Mouse (Mus musculus) hindbrain, embryonic 13.5 days (tissue): Measurements from ENCODE around the gene Arhgap20. TPM values are rescaled to one million over a fixed set of nuclear protein-coding genes. Genes with fewer than 3 reads are reported as not detected.

Experiments
- ATAC-seq: fragments of 200-750 bp; cut with Nextera tagmentation; 2 replicates; pipeline ENCODE4 v1.8.0; 2017; ENCODE audit warnings: moderate TSS enrichment; ENCODE audit not compliant: low FRiP score
- H3K27ac ChIP-seq: fragments of 300-500 bp; sonication (generic); 2 replicates; pipeline ENCODE4 v1.5.1; 2015; ENCODE audit warnings: inconsistent platforms, mild to moderate bottlenecking, moderate library complexity
- H3K27me3 ChIP-seq: fragments of 300-500 bp; sonication (generic); 2 replicates; pipeline ENCODE4 v1.6.1; 2015; ENCODE audit warnings: mild to moderate bottlenecking, inconsistent platforms
- H3K36me3 ChIP-seq: fragments of 300-500 bp; sonication (generic); 2 replicates; pipeline ENCODE4 v1.6.1; 2015; ENCODE audit warnings: mild to moderate bottlenecking, inconsistent platforms
- H3K4me1 ChIP-seq: fragments of 300-500 bp; sonication (generic); replicated peaks from 2 replicates; pipeline ENCODE4 v1.6.1; 2015; ENCODE audit warnings: inconsistent platforms
- H3K4me2 ChIP-seq: fragments of 300-500 bp; sonication (generic); 2 replicates; pipeline ENCODE4 v1.6.1; 2015; ENCODE audit warnings: inconsistent platforms, mild to moderate bottlenecking, moderate library complexity
- H3K4me3 ChIP-seq: fragments of 300-500 bp; sonication (generic); 2 replicates; pipeline ENCODE4 v1.5.1; 2015; ENCODE audit warnings: mild to moderate bottlenecking, inconsistent platforms
- H3K9ac ChIP-seq: fragments of 300-500 bp; sonication (generic); 2 replicates; pipeline ENCODE4 v1.6.1; 2015; ENCODE audit warnings: mild to moderate bottlenecking, inconsistent platforms
- H3K9me3 ChIP-seq: fragments of 300-500 bp; sonication (generic); 2 replicates; pipeline ENCODE4 v1.6.1; 2016; ENCODE audit warnings: inconsistent platforms
- WGBS: fragments of 180-500 bp; shearing (Covaris S2); methylation state at CpG from one replicate; pipeline ENCODE4 v1.1.7; 2015; 5-methylcytosine and 5-hydroxymethylcytosine counted together
- polyA plus RNA-seq: library from polyadenylated mRNA; unstranded; fragments of >200 nt; fragmentation: Nextera tagmentation; extraction: Ambion mirVana; gene quantifications from 2 replicates; pipeline ENCODE4 v1.2.1, GENCODE M21; 2015

Arhgap20 gene
- polyA plus RNA-seq, 1 experiment from 2014 or later, result 20.3 TPM

GRCm38 (mm10) chr9:51881881-51882280 lies 116.7 kb downstream of the Arhgap20 start:
- H3K36me3 ChIP-seq, result no peaks in the 10 kb centered on the region
- peaks cover 3% of the 10 kb centered on the region; the same call in 1 of the 2 replicates for H3K9me3 ChIP-seq
- H3K4me1 ChIP-seq, result 0 out of 2 replicates have a peak, but pooled peaks cover 2% of the 10 kb centered on the region
- ATAC-seq, result no peak
- no peak overlapping the region for H3K9ac ChIP-seq
- no peak overlapping the region for H3K4me3 ChIP-seq
- 77% methylated on average over 4 of the region's 4 CpGs for WGBS
- no peak overlapping the region for H3K4me2 ChIP-seq
- no peak overlapping the region for H3K27ac ChIP-seq
- H3K27me3 ChIP-seq, result no peaks in the 10 kb centered on the region

- ATAC-seq, result no peak
- H3K27ac ChIP-seq, result no peak overlapping the region
- H3K27me3 ChIP-seq, result no peaks in the 10 kb centered on the region
- peaks cover 3% of the 10 kb centered on the region; the same call in 1 of the 2 replicates for H3K9me3 ChIP-seq
- no peak overlapping the region for H3K4me2 ChIP-seq
- H3K4me3 ChIP-seq, result no peak overlapping the region
- H3K9ac ChIP-seq, result no peak overlapping the region
- 87% methylated on average over 4 of the region's 4 CpGs for WGBS
- H3K36me3 ChIP-seq, result no peaks in the 10 kb centered on the region
- 0 out of 2 replicates have a peak, but pooled peaks cover 2% of the 10 kb centered on the region for H3K4me1 ChIP-seq
Measured at GRCm38 (mm10) chr9:51883319-51883718, 118.2 kb downstream of the Arhgap20 start.

GRCm38 (mm10) chr9:51892921-51893320 lies 127.8 kb downstream of the Arhgap20 start:
- Histone ChIP-seq H3K9me3 (no peaks in the 10 kb centered on the region), H3K27ac (no peak overlapping the region), H3K4me2 (no peak overlapping the region), H3K4me3 (no peak overlapping the region), H3K4me1 (no peaks in the 10 kb centered on the region), H3K27me3 (no peaks in the 10 kb centered on the region), H3K9ac (no peak overlapping the region), H3K36me3 (no peaks in the 10 kb centered on the region)
- ATAC-seq, result no peak
- 93% methylated on average over 1 of the region's 1 CpGs for WGBS

Other genes with a start within 250 kb of the Arhgap20 start
- 40.1 and 45.7 TPM in 2 replicates for gene Fdx1, start 198.2 kb downstream of the Arhgap20 start, polyA plus RNA-seq